Mouse (Mus musculus) MEL-GATA-1-ER (cell line): ENCODE results near the gene Eps8.

Experiments
- DNase-seq: peaks from one replicate; pipeline ENCODE4 v3.0.0-alpha.2; 2012; ENCODE audit warnings: low read depth; ENCODE audit errors: extremely low read depth

The Eps8 gene

GRCm38 (mm10) chr6:137519529-137520342 lies 134.9 kb downstream of the Eps8 start:
- no peak for DNase-seq

- no peak for DNase-seq
Observed at GRCm38 (mm10) chr6:137514872-137515271, 139.8 kb downstream of the Eps8 start.

- DNase-seq, result no peak
Observed at GRCm38 (mm10) chr6:137512753-137513152, 141.9 kb downstream of the Eps8 start.

GRCm38 (mm10) chr6:137509341-137510045 lies 145.2 kb downstream of the Eps8 start:
- DNase-seq, result no peak

- no peak for DNase-seq
Observed at GRCm38 (mm10) chr6:137508936-137509335, 145.7 kb downstream of the Eps8 start.

- DNase-seq, result no peak
Observed at GRCm38 (mm10) chr6:137506563-137506962, 148.1 kb downstream of the Eps8 start.

- no peak for DNase-seq
Observed at GRCm38 (mm10) chr6:137505555-137506227, 149.0 kb downstream of the Eps8 start.

- DNase-seq, result no peak
Observed at GRCm38 (mm10) chr6:137504052-137504451, 150.6 kb downstream of the Eps8 start.

- DNase-seq, result no peak
Observed at GRCm38 (mm10) chr6:137503462-137503861, 151.2 kb downstream of the Eps8 start.

GRCm38 (mm10) chr6:137503009-137503408 lies 151.7 kb downstream of the Eps8 start:
- DNase-seq, result no peak

GRCm38 (mm10) chr6:137498781-137499180 lies 155.9 kb downstream of the Eps8 start:
- no peak for DNase-seq

- no peak for DNase-seq
Observed at GRCm38 (mm10) chr6:137497208-137497835, 157.4 kb downstream of the Eps8 start.

GRCm38 (mm10) chr6:137496562-137496961 lies 158.1 kb downstream of the Eps8 start:
- no peak for DNase-seq

- no peak for DNase-seq
Observed at GRCm38 (mm10) chr6:137495233-137495632, 159.4 kb downstream of the Eps8 start.

- DNase-seq, result no peak
Observed at GRCm38 (mm10) chr6:137494801-137495200, 159.9 kb downstream of the Eps8 start.

- DNase-seq, result no peak
Observed at GRCm38 (mm10) chr6:137494136-137494475, 160.6 kb downstream of the Eps8 start.

GRCm38 (mm10) chr6:137493211-137494135 lies 161.2 kb downstream of the Eps8 start:
- no peak for DNase-seq

GRCm38 (mm10) chr6:137492582-137492981 lies 162.1 kb downstream of the Eps8 start:
- DNase-seq, result no peak

- no peak for DNase-seq
Observed at GRCm38 (mm10) chr6:137491659-137492058, 163.0 kb downstream of the Eps8 start.

GRCm38 (mm10) chr6:137490115-137490514 lies 164.6 kb downstream of the Eps8 start:
- DNase-seq, result no peak

- no peak for DNase-seq
Observed at GRCm38 (mm10) chr6:137487443-137487842, 167.2 kb downstream of the Eps8 start.
